Mouse (Mus musculus): ENCODE results near the gene Itgb1. TPM values are rescaled to one million over a fixed set of nuclear protein-coding genes. Genes with fewer than 3 reads are reported as not detected.

Itgb1 gene
- total RNA-seq, 2 experiments from 2014 or later = 79.9 to 82.8 TPM

Other genes starting within 250 kb of the Itgb1 start
- not detected for gene Gm3952, start 113.0 kb downstream of the Itgb1 start, total RNA-seq (2021)